Mouse (Mus musculus) neural tube, embryonic 12.5 days (tissue): ENCODE results near the gene Steap4. TPM values are rescaled to one million over a fixed set of nuclear protein-coding genes. Genes with fewer than 3 reads are reported as not detected.
"Not testable (repeated sequence)": the region's sequence is repeated elsewhere in the genome, so short reads cannot be mapped to it uniquely, and the experiment has no call there.

Experiments
- ATAC-seq: fragments of 200-750 bp; cut with Nextera tagmentation; 2 replicates; pipeline ENCODE4 v1.8.0; 2017; ENCODE audit warnings: low read depth, mild to moderate bottlenecking, moderate TSS enrichment, moderate library complexity; ENCODE audit not compliant: low FRiP score
- H3K27ac ChIP-seq: fragments of 300-500 bp; sonication (generic); 2 replicates; pipeline ENCODE4 v1.5.1; 2016
- H3K27me3 ChIP-seq: fragments of 300-500 bp; sonication (generic); replicated peaks from 2 replicates; pipeline ENCODE4 v1.6.1; 2016; ENCODE audit warnings: mild to moderate bottlenecking
- H3K36me3 ChIP-seq: fragments of 300-500 bp; sonication (generic); 2 replicates; pipeline ENCODE4 v1.6.1; 2016; ENCODE audit warnings: mild to moderate bottlenecking
- H3K4me1 ChIP-seq: fragments of 300-500 bp; sonication (generic); 2 replicates; pipeline ENCODE4 v1.6.1; 2016
- H3K4me2 ChIP-seq: fragments of 300-500 bp; sonication (generic); replicated peaks from 2 replicates; pipeline ENCODE4 v1.6.1; 2016; ENCODE audit warnings: mild to moderate bottlenecking
- H3K4me3 ChIP-seq: fragments of 300-500 bp; sonication (generic); 2 replicates; pipeline ENCODE4 v1.5.1; 2016
- H3K9ac ChIP-seq: fragments of 300-500 bp; sonication (generic); 2 replicates; pipeline ENCODE4 v1.6.1; 2016; ENCODE audit warnings: mild to moderate bottlenecking
- H3K9me3 ChIP-seq: fragments of 300-500 bp; sonication (generic); 2 replicates; pipeline ENCODE4 v1.6.1; 2016; ENCODE audit warnings: mild to moderate bottlenecking
- WGBS: fragments of 180-500 bp; shearing (Covaris S2); methylation state at CpG from one replicate; pipeline ENCODE4 v1.1.7; 2016; 5-methylcytosine and 5-hydroxymethylcytosine counted together
- polyA plus RNA-seq: library from polyadenylated mRNA; unstranded; fragments of >200 nt; fragmentation: Nextera tagmentation; extraction: Ambion mirVana; gene quantifications from 2 replicates; pipeline ENCODE4 v1.2.1, GENCODE M21; 2016

Gene Steap4
- 0.38 and 0.40 TPM in 2 replicates for polyA plus RNA-seq

GRCm38 (mm10) chr5:7960176-7960575 lies at the start of gene Steap4:
Steap4 (plus strand) TSS chr5:7960457.
- Histone ChIP-seq H3K4me2 (peak within 1 kb of the TSS; percentile 56), H3K27ac (no peak within 1 kb of the TSS), H3K27me3 (no peaks in the 10 kb centered on the region), H3K36me3 (no peaks in the 10 kb centered on the region), H3K9ac (no peak within 1 kb of the TSS), H3K4me3 (no peak within 1 kb of the TSS), H3K4me1 (peaks cover 2% of the 10 kb centered on the region; the same call in 1 of the 2 replicates), H3K9me3 (no peaks in the 10 kb centered on the region)
- ATAC-seq = 0 out of 2 replicates have a peak, but pooled peaks have one; percentile 65
- WGBS = 6% methylated on average over 20 of the region's 20 CpGs

GRCm38 (mm10) chr5:7911975-7912374 lies 48.3 kb upstream of the Steap4 start:
- Histone ChIP-seq H3K27ac (no peak overlapping the region), H3K9me3 (no peaks in the 10 kb centered on the region), H3K4me2 (no peak overlapping the region), H3K9ac (no peak overlapping the region), H3K4me1 (no peaks in the 10 kb centered on the region), H3K27me3 (no peaks in the 10 kb centered on the region), H3K36me3 (no peaks in the 10 kb centered on the region), H3K4me3 (no peak overlapping the region)
- WGBS = 72% methylated on average over 3 of the region's 3 CpGs
- ATAC-seq = no peak

- no peaks in the 10 kb centered on the region for H3K9me3 ChIP-seq
- WGBS = 90% methylated on average over 11 of the region's 11 CpGs
- no peak for ATAC-seq
Measured at GRCm38 (mm10) chr5:7917501-7918295, 42.6 kb upstream of the Steap4 start.

GRCm38 (mm10) chr5:7918296-7918579 lies 42.0 kb upstream of the Steap4 start:
- Histone ChIP-seq H3K27me3 (no peaks in the 10 kb centered on the region), H3K4me1 (no peaks in the 10 kb centered on the region), H3K9me3 (no peaks in the 10 kb centered on the region), H3K27ac (no peak overlapping the region), H3K4me3 (no peak overlapping the region), H3K9ac (no peak overlapping the region), H3K4me2 (no peak overlapping the region), H3K36me3 (no peaks in the 10 kb centered on the region)
- 96% methylated on average over 5 of the region's 5 CpGs for WGBS
- no peak for ATAC-seq

More at GRCm38 (mm10) chr5:7917501-7918295, 42.6 kb upstream of the Steap4 start:
- Histone ChIP-seq H3K27ac (no peak overlapping the region), H3K36me3 (no peaks in the 10 kb centered on the region), H3K9ac (no peak overlapping the region), H3K4me1 (no peaks in the 10 kb centered on the region), H3K27me3 (no peaks in the 10 kb centered on the region), H3K4me2 (no peak overlapping the region), H3K4me3 (no peak overlapping the region)

GRCm38 (mm10) chr5:7919681-7920080 lies 40.6 kb upstream of the Steap4 start:
- no peaks in the 10 kb centered on the region for H3K9me3 ChIP-seq
- no peaks in the 10 kb centered on the region for H3K4me1 ChIP-seq
- WGBS = 93% methylated on average over 2 of the region's 2 CpGs
- H3K27ac ChIP-seq = no peak overlapping the region
- ATAC-seq = no peak
- H3K27me3 ChIP-seq = no peaks in the 10 kb centered on the region
- H3K36me3 ChIP-seq = no peaks in the 10 kb centered on the region
- no peak overlapping the region for H3K9ac ChIP-seq
- H3K4me3 ChIP-seq = no peak overlapping the region
- no peak overlapping the region for H3K4me2 ChIP-seq

- ATAC-seq = no peak
- no peaks in the 10 kb centered on the region for H3K4me1 ChIP-seq
- H3K27me3 ChIP-seq = no peaks in the 10 kb centered on the region
- no peaks in the 10 kb centered on the region for H3K36me3 ChIP-seq
- H3K9me3 ChIP-seq = no peaks in the 10 kb centered on the region
- H3K9ac ChIP-seq = no peak overlapping the region
- H3K4me2 ChIP-seq = no peak overlapping the region
- WGBS = 77% methylated on average over 1 of the region's 1 CpGs
- H3K4me3 ChIP-seq = no peak overlapping the region
- no peak overlapping the region for H3K27ac ChIP-seq
Measured at GRCm38 (mm10) chr5:7922751-7923150, 37.5 kb upstream of the Steap4 start.

GRCm38 (mm10) chr5:7923666-7924065 lies 36.6 kb upstream of the Steap4 start:
- Histone ChIP-seq H3K4me1 (no peaks in the 10 kb centered on the region), H3K27ac (no peak overlapping the region), H3K36me3 (no peaks in the 10 kb centered on the region), H3K4me3 (no peak overlapping the region), H3K27me3 (no peaks in the 10 kb centered on the region), H3K9me3 (no peaks in the 10 kb centered on the region), H3K9ac (no peak overlapping the region), H3K4me2 (no peak overlapping the region)
- WGBS = 93% methylated on average over 3 of the region's 3 CpGs
- ATAC-seq = no peak

GRCm38 (mm10) chr5:7932234-7933221 lies 27.7 kb upstream of the Steap4 start:
- H3K4me1 ChIP-seq = no peaks in the 10 kb centered on the region
- H3K27ac ChIP-seq = no peak overlapping the region
- H3K9me3 ChIP-seq = no peaks in the 10 kb centered on the region
- H3K27me3 ChIP-seq = no peaks in the 10 kb centered on the region
- H3K4me2 ChIP-seq = no peak overlapping the region
- no peaks in the 10 kb centered on the region for H3K36me3 ChIP-seq
- WGBS = 79% methylated on average over 5 of the region's 5 CpGs
- H3K9ac ChIP-seq = no peak overlapping the region
- H3K4me3 ChIP-seq = no peak overlapping the region
- ATAC-seq = no peak

- WGBS = 83% methylated on average over 11 of the region's 11 CpGs
- H3K9ac ChIP-seq, H3K4me3 ChIP-seq: not testable (repeated sequence)
Measured at GRCm38 (mm10) chr5:7933495-7933894, 26.8 kb upstream of the Steap4 start.

GRCm38 (mm10) chr5:7933933-7934675 lies 26.2 kb upstream of the Steap4 start:
- no peak overlapping the region for H3K27ac ChIP-seq
- H3K9ac ChIP-seq = no peak overlapping the region
- no peak overlapping the region for H3K4me2 ChIP-seq
- ATAC-seq = no peak
- no peaks in the 10 kb centered on the region for H3K27me3 ChIP-seq
- no peaks in the 10 kb centered on the region for H3K36me3 ChIP-seq
- no peaks in the 10 kb centered on the region for H3K4me1 ChIP-seq
- H3K9me3 ChIP-seq = no peaks in the 10 kb centered on the region
- WGBS = 74% methylated on average over 2 of the region's 2 CpGs
- H3K4me3 ChIP-seq = no peak overlapping the region

More at GRCm38 (mm10) chr5:7933495-7933894, 26.8 kb upstream of the Steap4 start:
- not testable (repeated sequence) for ATAC-seq, H3K27ac ChIP-seq, H3K9me3 ChIP-seq, H3K36me3 ChIP-seq, H3K27me3 ChIP-seq, H3K4me2 ChIP-seq, H3K4me1 ChIP-seq

- no peaks in the 10 kb centered on the region for H3K27me3 ChIP-seq
- H3K4me2 ChIP-seq = no peak overlapping the region
- H3K9me3 ChIP-seq = no peaks in the 10 kb centered on the region
- no peak for ATAC-seq
- WGBS = 87% methylated on average over 2 of the region's 2 CpGs
- H3K27ac ChIP-seq = no peak overlapping the region
- no peaks in the 10 kb centered on the region for H3K36me3 ChIP-seq
- no peaks in the 10 kb centered on the region for H3K4me1 ChIP-seq
- H3K9ac ChIP-seq = no peak overlapping the region
- no peak overlapping the region for H3K4me3 ChIP-seq
Measured at GRCm38 (mm10) chr5:7954838-7955237, 5.4 kb upstream of the Steap4 start.
